Mouse (Mus musculus): Measurements from ENCODE around the gene Ercc6. TPM values are rescaled to one million over a fixed set of nuclear protein-coding genes. Genes with fewer than 3 reads are reported as not detected.

Ercc6 gene
- polyA plus RNA-seq, 1 experiment: 7.2 TPM

Other genes with a start within 250 kb of the Ercc6 start
- gene Ogdhl, start 191.5 kb upstream of the Ercc6 start, polyA plus RNA-seq (2012; rRNA removed): 0.50 and 0.87 TPM in 2 replicates
- not detected in 2 replicates for gene 1700024G13Rik, start 125.1 kb upstream of the Ercc6 start, polyA plus RNA-seq (2012; rRNA removed)
- 0.14 and 0.29 TPM in 2 replicates for gene Slc18a3, start 48.7 kb upstream of the Ercc6 start, polyA plus RNA-seq (2012; rRNA removed)
- 0.07 and 0.08 TPM in 2 replicates for gene Chat, start 47.5 kb upstream of the Ercc6 start, polyA plus RNA-seq (2012; rRNA removed)
- gene Prrxl1, start 85.9 kb downstream of the Ercc6 start, polyA plus RNA-seq (2012; rRNA removed): 0.22 and 0.28 TPM in 2 replicates
- 0.17 and 0.47 TPM in 2 replicates for gene 3425401B19Rik, start 171.8 kb downstream of the Ercc6 start, polyA plus RNA-seq (2012; rRNA removed)

All from urinary bladder, adult 2 months (tissue).